Comparison of ENCODE assay signal across 29 mouse cellular contexts in genomic region chr2:169222264-169222663, GRCm38 (mm10).
DNase-seq lines count a peak whose midpoint lies in the region; ATAC-seq and TF ChIP-seq lines count a peak whose summit lies in the region.
"Had no signal": no experiment of that assay in that cellular context is flagged by ENCODE, and none has a peak within 500 bp of the region (broad histone marks: within the 10 kb centered on the region; RNA-seq: fewer than 3 reads in every experiment).

No protein-coding gene starts in this region.

- no peaks in the 10 kb centered on the region for H3K27me3 ChIP-seq in hindbrain, embryonic 12.5 days
- H3K27me3 ChIP-seq: CH12.LX; hindbrain, embryonic 13.5 days; liver, embryonic 12.5 days; neural tube, embryonic 15.5 days had no signal

- H3K9me3 ChIP-seq in hindbrain, embryonic 12.5 days (replicated peaks), result no peaks in the 10 kb centered on the region
- H3K9me3 ChIP-seq: hindbrain, embryonic 13.5 days; neural tube, embryonic 15.5 days had no signal

- TF ChIP-seq CTCF in layer of hippocampus, adult 2 months (conservative IDR thresholded peaks at IDR 0.05), result no peak

- no peak overlapping the region for H3K27ac ChIP-seq in layer of hippocampus, adult 2 months
- H3K27ac ChIP-seq in hindbrain, embryonic 12.5 days, result no peak overlapping the region
- H3K27ac ChIP-seq: hindbrain, embryonic 13.5 days; liver, embryonic 12.5 days; neural tube, embryonic 15.5 days had no signal

- no peak overlapping the region for H3K4me2 ChIP-seq in hindbrain, embryonic 12.5 days (replicated peaks)
- H3K4me2 ChIP-seq: hindbrain, embryonic 13.5 days; liver, embryonic 12.5 days; neural tube, embryonic 15.5 days had no signal

- no peak overlapping the region for H3K4me3 ChIP-seq in layer of hippocampus, adult 2 months
- H3K4me3 ChIP-seq in hindbrain, embryonic 12.5 days, result no peak overlapping the region
- H3K4me3 ChIP-seq: erythroblast, embryonic 14.5 days; hindbrain, embryonic 13.5 days; liver, embryonic 12.5 days; neural tube, embryonic 15.5 days had no signal

- WGBS in hindbrain, embryonic 12.5 days, result 88% methylated on average over 8 of the region's 8 CpGs

- ATAC-seq in frontal cortex, adult (ENCODE audit: low TSS enrichment), result peak; percentile 74
- ATAC-seq in hindbrain, embryonic 12.5 days (ENCODE audit: low FRiP score), result no peak
- ATAC-seq: forebrain, embryonic 16.5 days; intestine, postnatal 0 days; liver, embryonic 12.5 days; liver, postnatal 0 days had no signal

- intact Hi-C loops in left cerebral cortex, postnatal 36 days (cut with DNase I), result no loop called here

- H3K36me3 ChIP-seq in hindbrain, embryonic 12.5 days, result no peaks in the 10 kb centered on the region
- H3K36me3 ChIP-seq: G1E; hindbrain, embryonic 13.5 days; liver, embryonic 12.5 days; neural tube, embryonic 15.5 days had no signal

- no peak overlapping the region for H3K9ac ChIP-seq in hindbrain, embryonic 12.5 days
- H3K9ac ChIP-seq: hindbrain, embryonic 13.5 days; liver, embryonic 12.5 days; liver, postnatal 0 days; neural tube, embryonic 15.5 days had no signal

- DNase-seq in frontal cortex, postnatal 14 days (ENCODE audit: low spot score in 2 of 2), result no peak
- peak; percentile 9 for DNase-seq in layer of hippocampus, adult 9-11 months
- DNase-seq in layer of hippocampus, adult 2 months (ENCODE audit: low spot score in 2 of 2), result no peak
- peak; percentile 10 to 26 for DNase-seq in right cerebral cortex, adult 2 months (ENCODE audit: low spot score in 2 of 2)
- no peak for DNase-seq in right cerebral cortex, postnatal 10 days (ENCODE audit: low spot score in 2 of 2)
- peak; percentile 25 to 39 for DNase-seq in left cerebral cortex, postnatal 36 days (ENCODE audit: low spot score in 2 of 2)
- DNase-seq: adrenal gland, postnatal 10 days; cerebellum, adult 11 months; cerebellum, postnatal 14 days; heart, postnatal 36 days; kidney, adult 9 months; kidney, postnatal 10 days; liver, postnatal 0 days; lung, postnatal 10 days; midbrain, embryonic 14.5 days; retina, postnatal 1 day; spleen, adult 18-20 months; thymus, adult 18-20 months; thymus, postnatal 25 days had no signal

- H3K4me1 ChIP-seq in hindbrain, embryonic 12.5 days, result no peaks in the 10 kb centered on the region
- H3K4me1 ChIP-seq: hindbrain, embryonic 13.5 days; liver, embryonic 12.5 days; neural tube, embryonic 15.5 days had no signal

Comparison
In these comparisons a context has a peak if more than half of its experiments do, and no peak if none do; other contexts are left out.
1. DNase-seq: peak in layer of hippocampus, adult 9-11 months (single experiment), right cerebral cortex, adult 2 months (2 of 2) and left cerebral cortex, postnatal 36 days (2 of 2); none in frontal cortex, postnatal 14 days (0 of 2), layer of hippocampus, adult 2 months (0 of 2) and right cerebral cortex, postnatal 10 days (0 of 2).